Mouse (Mus musculus) hindbrain, postnatal 0 days (tissue): ENCODE results near the gene Klhdc7b. TPM values are rescaled to one million over a fixed set of nuclear protein-coding genes. Genes with fewer than 3 reads are reported as not detected.

Source experiments
- ATAC-seq: fragments of 200-750 bp; cut with Nextera tagmentation; 2 replicates; pipeline ENCODE4 v1.8.0; 2017; ENCODE audit warnings: mild to moderate bottlenecking, moderate TSS enrichment, moderate library complexity
- DNase-seq: peaks from one replicate; pipeline ENCODE4 v3.0.0-alpha.2; 2015; ENCODE audit warnings: low spot score
- H3K27ac ChIP-seq: fragments of 300-500 bp; sonication (generic); 2 replicates; pipeline ENCODE4 v1.5.1; 2014; ENCODE audit warnings: mild to moderate bottlenecking
- H3K27me3 ChIP-seq: fragments of 300-500 bp; sonication (generic); 2 replicates; pipeline ENCODE4 v1.6.1; 2014; ENCODE audit warnings: low read length, mixed read lengths; ENCODE audit not compliant: insufficient read depth
- H3K36me3 ChIP-seq: fragments of 300-500 bp; sonication (generic); 2 replicates; pipeline ENCODE4 v1.6.1; 2014; ENCODE audit warnings: low read length, mixed read lengths; ENCODE audit not compliant: insufficient read depth
- H3K4me1 ChIP-seq: fragments of 300-500 bp; sonication (generic); 2 replicates; pipeline ENCODE4 v1.6.1; 2014; ENCODE audit warnings: antibody characterized with exemption, low read length, mixed read lengths; ENCODE audit not compliant: insufficient read depth
- H3K4me2 ChIP-seq: fragments of 300-500 bp; sonication (generic); 2 replicates; pipeline ENCODE4 v1.6.1; 2014; ENCODE audit warnings: low read depth, mild to moderate bottlenecking, low read length, moderate library complexity, mixed read lengths
- H3K4me3 ChIP-seq: fragments of 300-500 bp; sonication (generic); 2 replicates; pipeline ENCODE4 v1.5.1; 2014; ENCODE audit warnings: low read length
- H3K9ac ChIP-seq: fragments of 300-500 bp; sonication (generic); replicated peaks from 2 replicates; pipeline ENCODE4 v1.6.1; 2014; ENCODE audit warnings: mild to moderate bottlenecking, low read length, moderate library complexity, mixed read lengths
- H3K9me3 ChIP-seq: fragments of 300-500 bp; sonication (generic); 2 replicates; pipeline ENCODE4 v1.6.1; 2016; ENCODE audit warnings: low read length, mixed read lengths
- CTCF ChIP-seq: IDR thresholded peaks from 2 replicates; pipeline ENCODE4 v1.5.1; 2016; ENCODE audit warnings: antibody characterized with exemption, control low read depth, low read depth
- WGBS: fragments of 180-500 bp; shearing (Covaris S2); extraction: QIAGEN DNeasy Blood & Tissue Kit; methylation state at CpG from one replicate; pipeline ENCODE4 v1.1.7; 2014; 5-methylcytosine and 5-hydroxymethylcytosine counted together
- polyA plus RNA-seq: library from polyadenylated mRNA; unstranded; fragments of >200 nt; fragmentation: Nextera tagmentation; extraction: Ambion mirVana; gene quantifications from 2 replicates; pipeline ENCODE4 v1.2.1, GENCODE M21; 2015
- total RNA-seq: library from RNA; depleted of rRNA; stranded (reverse); fragments of >200 nt; gene quantifications from 2 replicates; pipeline ENCODE4 v1.2.3, GENCODE M21; 2014

Gene Klhdc7b
- total and polyA plus RNA-seq, 2 experiments from 2014 or later: 0.04 to 0.26 TPM

- Histone ChIP-seq H3K4me2 (peak within 1 kb of the TSS; percentile 57), H3K9ac (peak within 1 kb of the TSS; percentile 22; the same call in 1 of the 2 replicates), H3K9me3 (no peaks in the 10 kb centered on the region), H3K4me1 (0 out of 2 replicates have a peak, but pooled peaks cover 9% of the 10 kb centered on the region), H3K4me3 (peak within 1 kb of the TSS; percentile 30), H3K36me3 (no peaks in the 10 kb centered on the region), H3K27me3 (peaks cover 24% of the 10 kb centered on the region), H3K27ac (no peak within 1 kb of the TSS)
- DNase-seq (no peak), ATAC-seq (no peak)
- no peak for TF ChIP-seq CTCF
- WGBS: 1% methylated on average over 32 of the region's 33 CpGs
These were observed 5.8 kb upstream of the Klhdc7b start, which contains the start of gene Odf3b for GRCm38 (mm10) chr15:89378831-89379401. TSS of gene Odf3b (minus strand) at chr15:89379282.

DNA sequence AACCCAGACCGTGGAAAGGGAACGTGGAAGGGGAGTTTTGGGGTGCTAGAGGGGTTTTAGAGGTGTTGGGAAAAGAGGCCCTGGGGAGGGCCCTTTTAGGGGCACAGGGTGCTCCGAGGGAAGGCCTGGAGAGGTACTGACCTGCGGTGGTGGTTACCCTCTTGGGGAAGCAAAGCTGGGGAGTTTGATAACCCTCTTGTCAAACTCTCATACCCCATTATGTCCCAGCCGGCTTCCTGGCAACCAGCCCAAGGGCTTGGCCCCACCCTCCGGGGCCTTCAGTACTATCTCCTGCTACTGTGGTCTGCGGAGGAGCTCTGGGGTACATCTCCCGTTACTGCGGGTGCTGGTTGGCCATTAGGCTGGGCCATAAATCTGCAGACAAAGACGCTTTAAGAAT is 5.3 kb upstream of the Klhdc7b start:
- H3K4me2 ChIP-seq: peak overlapping the region; percentile 57
- WGBS: 15% methylated on average over 10 of the region's 10 CpGs
- no peak for TF ChIP-seq CTCF
- no peak for DNase-seq
- no peak overlapping the region for H3K9ac ChIP-seq
- H3K9me3 ChIP-seq: no peaks in the 10 kb centered on the region
- no peaks in the 10 kb centered on the region for H3K36me3 ChIP-seq
- no peak overlapping the region for H3K27ac ChIP-seq
- 0 out of 2 replicates have a peak, but pooled peaks cover 9% of the 10 kb centered on the region for H3K4me1 ChIP-seq
- H3K27me3 ChIP-seq: peaks cover 24% of the 10 kb centered on the region
- no peak for ATAC-seq
- H3K4me3 ChIP-seq: peak overlapping the region; percentile 30

DNA sequence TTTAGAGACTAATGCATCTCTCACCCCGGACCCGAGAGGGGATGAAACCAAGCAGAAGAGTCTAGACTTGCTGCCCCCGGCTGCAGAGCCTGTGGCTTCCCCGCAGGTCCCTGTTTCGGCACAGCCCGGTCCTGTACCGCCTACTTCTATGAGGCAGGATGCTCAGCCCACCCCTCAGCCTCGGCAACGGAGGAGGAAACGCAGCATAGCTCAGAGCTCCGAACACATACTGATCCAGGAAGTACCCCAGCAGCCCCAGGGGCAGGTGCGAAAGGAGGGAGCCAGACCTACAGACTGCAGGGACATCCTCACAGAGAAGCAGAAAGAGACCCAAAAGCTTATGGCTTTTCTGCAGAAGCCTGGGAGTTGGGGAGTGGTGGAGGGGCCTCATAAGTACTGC is 2.4 kb downstream of the Klhdc7b start:
- H3K4me2 ChIP-seq: no peak overlapping the region
- H3K4me1 ChIP-seq: no peaks in the 10 kb centered on the region
- no peak for TF ChIP-seq CTCF
- H3K36me3 ChIP-seq: no peaks in the 10 kb centered on the region
- ATAC-seq (no peak), DNase-seq (no peak)
- no peak overlapping the region for H3K9ac ChIP-seq
- H3K27ac ChIP-seq: no peak overlapping the region
- H3K27me3 ChIP-seq: no peaks in the 10 kb centered on the region
- WGBS: 43% methylated on average over 12 of the region's 12 CpGs
- H3K9me3 ChIP-seq: no peaks in the 10 kb centered on the region
- no peak overlapping the region for H3K4me3 ChIP-seq

DNA sequence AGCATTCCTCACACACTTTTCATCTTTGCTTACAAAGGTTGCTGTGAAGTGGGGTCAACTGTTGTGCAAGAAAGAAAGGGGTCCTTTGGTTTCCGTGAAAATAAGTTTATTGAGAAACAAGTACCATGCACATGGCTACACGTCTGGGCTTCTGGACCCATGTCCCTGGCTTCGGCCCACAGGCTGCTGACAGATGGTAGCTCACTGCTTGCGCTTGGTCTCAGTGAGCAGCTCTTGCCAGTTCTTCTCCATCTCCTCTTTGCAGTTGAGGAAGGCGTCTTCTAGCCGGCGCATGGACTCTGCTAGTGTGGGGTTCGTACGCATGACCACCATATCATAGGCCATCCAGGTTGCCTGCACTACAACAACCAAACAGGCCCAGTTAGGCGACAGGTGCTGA is 5.4 kb downstream of the Klhdc7b start:
- Histone ChIP-seq H3K9ac (no peak overlapping the region), H3K9me3 (no peaks in the 10 kb centered on the region), H3K27me3 (no peaks in the 10 kb centered on the region), H3K4me1 (no peaks in the 10 kb centered on the region), H3K4me2 (no peak overlapping the region), H3K4me3 (no peak overlapping the region), H3K36me3 (no peaks in the 10 kb centered on the region), H3K27ac (no peak overlapping the region)
- 82% methylated on average over 10 of the region's 10 CpGs for whole genome bisulfite sequencing
- ATAC-seq (no peak), DNase-seq (no peak)
- no peak for TF ChIP-seq CTCF

GRCm38 (mm10) chr15:89396883-89397282 is 12.2 kb downstream of the Klhdc7b start:
- Histone ChIP-seq H3K36me3 (no peaks in the 10 kb centered on the region), H3K4me3 (no peak overlapping the region), H3K9ac (no peak overlapping the region), H3K27ac (no peak overlapping the region), H3K4me1 (no peaks in the 10 kb centered on the region), H3K4me2 (no peak overlapping the region), H3K9me3 (no peaks in the 10 kb centered on the region), H3K27me3 (no peaks in the 10 kb centered on the region)
- no peak for TF ChIP-seq CTCF
- WGBS: 88% methylated on average over 4 of the region's 4 CpGs
- no peak for ATAC-seq
- no peak for DNase-seq

DNA sequence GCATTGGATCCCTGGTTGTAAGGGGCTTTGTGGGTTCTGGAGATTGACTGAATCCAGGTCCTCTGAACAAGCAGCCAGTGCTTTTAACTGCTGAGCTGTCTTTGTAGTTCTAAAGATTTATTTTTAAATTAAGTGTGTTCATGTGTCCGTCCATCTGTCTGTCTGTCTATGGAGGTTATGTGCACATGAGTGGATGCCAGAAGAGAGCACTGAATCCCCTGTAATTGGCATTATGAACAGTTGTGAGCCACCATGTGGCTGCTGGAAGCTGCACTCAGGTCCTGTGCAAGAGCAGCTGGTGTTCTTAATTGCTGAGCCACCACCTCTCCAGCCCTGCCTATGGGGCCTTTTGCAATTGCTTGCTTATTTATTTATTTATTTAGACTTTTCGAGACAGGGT is 13.4 kb downstream of the Klhdc7b start:
- Histone ChIP-seq H3K36me3 (no peaks in the 10 kb centered on the region), H3K4me1 (no peaks in the 10 kb centered on the region), H3K4me2 (no peak overlapping the region), H3K9me3 (no peaks in the 10 kb centered on the region), H3K27ac (no peak overlapping the region), H3K4me3 (no peak overlapping the region), H3K9ac (no peak overlapping the region), H3K27me3 (no peaks in the 10 kb centered on the region)
- no peak for TF ChIP-seq CTCF
- WGBS: 53% methylated on average over 2 of the region's 2 CpGs
- DNase-seq: peak; percentile 30
- peak; percentile 67; the same call in 1 of the 2 replicates for ATAC-seq

GRCm38 (mm10) chr15:89399716-89400115 is 15.0 kb downstream of the Klhdc7b start:
- 44% methylated on average over 1 of the region's 1 CpGs for WGBS
- TF ChIP-seq CTCF: no peak
- Histone ChIP-seq H3K9me3 (no peaks in the 10 kb centered on the region), H3K36me3 (no peaks in the 10 kb centered on the region), H3K27me3 (no peaks in the 10 kb centered on the region), H3K27ac (no peak overlapping the region), H3K4me2 (no peak overlapping the region), H3K4me1 (no peaks in the 10 kb centered on the region), H3K9ac (no peak overlapping the region), H3K4me3 (no peak overlapping the region)
- no peak for DNase-seq
- ATAC-seq: no peak
